Mouse (Mus musculus) splenic B cell, adult 2 months (primary cell): ENCODE data around the gene Oaz3.

ENCODE experiments used
- DNase-seq: peaks from one replicate; pipeline ENCODE4 v3.0.0-alpha.2; 2011; ENCODE audit warnings: low read depth, low spot score
- H3K27me3 ChIP-seq: 2 replicates; pipeline ENCODE4 v1.6.1; 2012; ENCODE audit warnings: mild to moderate bottlenecking, low read length, moderate library complexity, mixed read lengths; ENCODE audit not compliant: control insufficient read depth, poor library complexity, insufficient read depth, severe bottlenecking
- H3K36me3 ChIP-seq: 2 replicates; pipeline ENCODE4 v1.6.1; 2012; ENCODE audit warnings: mild to moderate bottlenecking, low read length, moderate library complexity, mixed read lengths; ENCODE audit not compliant: control insufficient read depth, poor library complexity, insufficient read depth, severe bottlenecking

Gene Oaz3

DNA sequence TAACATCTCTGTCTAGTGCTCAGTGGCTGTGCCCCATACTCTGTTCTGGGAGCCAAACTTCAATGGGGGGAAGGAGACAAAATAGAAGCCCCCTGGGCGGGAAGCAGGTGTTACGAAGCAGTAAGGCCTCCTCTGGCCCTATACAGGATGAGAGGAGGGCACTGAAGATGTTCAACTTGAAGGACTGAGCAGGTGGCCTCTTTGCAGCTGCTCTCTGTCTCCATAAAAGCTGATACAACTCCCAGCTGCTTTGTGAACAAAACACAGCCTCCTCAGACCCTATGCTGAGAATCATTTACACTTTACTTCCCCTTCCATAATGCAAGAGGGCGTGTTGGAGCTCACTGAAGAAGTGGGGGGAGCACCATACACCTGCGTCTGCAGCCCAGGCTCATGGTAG, 57.0 kb downstream of the Oaz3 start:
- no peaks in the 10 kb centered on the region for H3K27me3 ChIP-seq
- no peak for DNase-seq

DNA sequence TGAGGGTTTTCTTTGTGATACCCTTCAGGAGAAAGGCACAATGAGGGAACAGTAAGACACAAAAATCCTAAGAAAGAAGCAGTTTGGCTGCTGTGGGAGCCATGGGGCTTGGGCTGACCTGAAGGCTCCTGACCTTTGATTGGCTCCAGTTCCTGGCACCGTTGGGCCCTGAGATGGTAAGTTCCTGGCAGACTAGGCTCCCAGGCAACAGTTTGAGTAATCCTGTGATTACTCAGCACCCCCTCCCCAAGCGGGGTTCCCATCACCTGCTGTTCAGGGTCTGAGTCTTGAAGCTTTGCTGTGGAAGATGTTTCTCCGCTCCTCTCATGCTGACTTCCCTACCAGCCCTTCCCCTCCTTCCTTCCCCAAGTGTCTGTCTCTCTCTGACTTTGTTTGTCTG, 60.2 kb downstream of the Oaz3 start:
- Histone ChIP-seq H3K27me3 (no peaks in the 10 kb centered on the region), H3K36me3 (no peaks in the 10 kb centered on the region)
- no peak for DNase-seq

More for the DNA sequence above, 57.0 kb downstream of the Oaz3 start:
- H3K36me3 ChIP-seq, result no peaks in the 10 kb centered on the region
